Mouse (Mus musculus): ENCODE measurements around the gene Grik5. TPM values are rescaled to one million over a fixed set of nuclear protein-coding genes. Genes with fewer than 3 reads are reported as not detected.

The Grik5 gene
- total and polyA plus RNA-seq, 2 experiments from 2014 or later, result 18.6 to 153 TPM

DNA sequence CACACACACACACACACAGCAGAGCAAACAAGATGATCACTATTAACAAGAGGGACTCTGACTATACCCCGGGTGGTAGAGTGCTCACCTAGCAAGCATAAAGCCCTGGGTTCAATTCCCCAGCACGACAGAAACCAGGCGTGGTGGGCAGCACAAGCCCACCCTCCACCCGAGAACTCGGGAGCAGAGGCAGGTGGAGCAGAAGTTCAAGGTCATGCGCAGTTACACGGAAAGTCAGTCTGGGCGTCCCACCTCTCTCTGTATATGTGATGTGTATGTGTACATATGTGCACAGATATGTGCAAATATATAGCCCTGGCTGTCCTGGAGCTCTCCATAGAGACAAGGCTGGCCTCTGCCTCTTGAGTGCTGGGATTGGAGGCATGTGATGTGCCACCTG lies 104.2 kb downstream of the Grik5 start:
- no peak overlapping the region for H3K9ac ChIP-seq (replicated peaks; ENCODE audit: low read length, poor library complexity, severe bottlenecking)
- no peak for TF ChIP-seq CTCF (IDR thresholded peaks at IDR 0.05)
- H3K27ac ChIP-seq (ENCODE audit: low read depth, low read length), result no peak overlapping the region
- ATAC-seq (ENCODE audit: low FRiP score), result no peak
- peaks cover 11% of the 10 kb centered on the region; the same call in 1 of the 2 replicates for H3K36me3 ChIP-seq (ENCODE audit: insufficient read depth, low read length)
- no peaks in the 10 kb centered on the region for H3K27me3 ChIP-seq (ENCODE audit: insufficient read depth, low read length)
- no peak overlapping the region for H3K4me2 ChIP-seq (ENCODE audit: low read depth, low read length, poor library complexity, severe bottlenecking)
- 87% methylated on average over 8 of the region's 8 CpGs for WGBS
- H3K4me1 ChIP-seq (ENCODE audit: insufficient read depth, low read length), result 0 out of 2 replicates have a peak, but pooled peaks cover 2% of the 10 kb centered on the region
- no peaks in the 10 kb centered on the region for H3K9me3 ChIP-seq (ENCODE audit: low read length)
- no peak overlapping the region for H3K4me3 ChIP-seq (ENCODE audit: low read depth, low read length)
- DNase-seq (ENCODE audit: low spot score), result no peak

DNA sequence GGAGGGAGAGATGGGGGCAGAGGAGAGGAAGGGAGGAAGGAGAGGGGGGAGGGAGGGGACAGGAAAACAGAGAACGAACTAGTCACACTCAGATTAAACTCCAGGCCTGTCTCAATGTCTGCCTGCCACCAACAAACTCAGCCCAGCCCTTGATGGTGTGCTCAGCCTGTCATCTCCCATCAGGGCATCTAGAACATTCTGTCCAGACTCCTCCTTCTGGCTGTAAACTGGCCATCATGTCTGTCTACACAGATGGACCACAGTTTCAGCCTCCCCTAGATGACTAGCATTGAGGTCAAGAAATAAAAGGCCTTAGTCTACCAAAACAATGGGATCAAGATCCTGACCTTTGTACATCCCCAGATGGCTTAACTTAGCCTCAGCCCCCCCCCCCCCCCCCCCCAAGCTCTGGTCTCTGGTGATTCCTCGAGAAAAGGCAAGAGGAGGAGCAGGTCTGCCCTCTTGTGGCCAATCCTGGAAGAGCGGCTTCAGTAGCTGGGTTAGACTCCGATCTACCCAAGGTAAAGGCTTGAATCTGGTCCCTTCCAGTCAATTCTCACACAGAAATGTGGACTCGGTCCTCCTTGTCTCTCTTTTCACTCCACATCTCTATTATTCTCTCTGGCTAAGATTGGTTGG lies 107.1 kb downstream of the Grik5 start:
- TF ChIP-seq CTCF (IDR thresholded peaks at IDR 0.05), result peak; percentile 82
- DNase-seq (ENCODE audit: low spot score), result peak; percentile 84
- no peak for ATAC-seq (ENCODE audit: low FRiP score)
- Histone ChIP-seq H3K4me1 (ENCODE audit: insufficient read depth, low read length) (no peaks in the 10 kb centered on the region), H3K9ac (replicated peaks; ENCODE audit: low read length, poor library complexity, severe bottlenecking) (no peak overlapping the region), H3K27ac (ENCODE audit: low read depth, low read length) (no peak overlapping the region), H3K9me3 (ENCODE audit: low read length) (no peaks in the 10 kb centered on the region), H3K27me3 (ENCODE audit: insufficient read depth, low read length) (no peaks in the 10 kb centered on the region), H3K4me2 (ENCODE audit: low read depth, low read length, poor library complexity, severe bottlenecking) (no peak overlapping the region), H3K36me3 (ENCODE audit: insufficient read depth, low read length) (peaks cover 8% of the 10 kb centered on the region; the same call in 1 of the 2 replicates), H3K4me3 (ENCODE audit: low read depth, low read length) (no peak overlapping the region)
- WGBS, result 15% methylated on average over 5 of the region's 5 CpGs

DNA sequence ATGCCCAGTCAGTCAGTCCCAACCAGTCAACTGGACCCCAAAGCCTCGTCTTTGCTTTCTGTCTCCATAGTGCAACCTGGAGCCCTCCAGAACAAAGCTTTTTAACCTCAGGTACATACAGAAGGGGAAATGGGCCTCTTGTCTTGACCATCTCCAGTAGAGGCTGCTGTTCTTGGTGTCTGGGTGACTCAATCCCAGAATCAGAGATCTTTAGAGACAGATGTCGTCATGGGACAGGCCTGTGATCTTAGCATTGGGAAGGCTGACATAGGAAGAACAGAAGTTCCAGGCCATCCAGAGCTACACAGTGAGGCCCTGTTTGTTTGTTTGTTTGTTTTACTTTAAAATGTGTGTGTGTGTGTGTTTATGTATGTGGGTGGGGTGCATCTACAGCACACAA lies 107.9 kb downstream of the Grik5 start:
- Histone ChIP-seq H3K4me1 (ENCODE audit: insufficient read depth, low read length) (no peaks in the 10 kb centered on the region), H3K9ac (replicated peaks; ENCODE audit: low read length, poor library complexity, severe bottlenecking) (no peak overlapping the region), H3K4me3 (ENCODE audit: low read depth, low read length) (no peak overlapping the region), H3K4me2 (ENCODE audit: low read depth, low read length, poor library complexity, severe bottlenecking) (no peak overlapping the region), H3K27ac (ENCODE audit: low read depth, low read length) (no peak overlapping the region), H3K9me3 (ENCODE audit: low read length) (no peaks in the 10 kb centered on the region), H3K36me3 (ENCODE audit: insufficient read depth, low read length) (0 out of 2 replicates have a peak, but pooled peaks cover 3% of the 10 kb centered on the region), H3K27me3 (ENCODE audit: insufficient read depth, low read length) (no peaks in the 10 kb centered on the region)
- ATAC-seq (ENCODE audit: low FRiP score) (no peak), DNase-seq (ENCODE audit: low spot score) (no peak)
- 86% methylated on average over 2 of the region's 2 CpGs for WGBS
- no peak for TF ChIP-seq CTCF (IDR thresholded peaks at IDR 0.05)

Small RNA genes within 50 kb of the gene (microRNA-seq; reads per million reads assigned to microRNA genes)
- gene Mir6537 (ENCODE audit: borderline number of aligned reads), result 1.0 reads per million
- gene Mir7046 (ENCODE audit: borderline number of aligned reads), result not detected
- 2.0 reads per million for gene Mir7047 (ENCODE audit: borderline number of aligned reads)

Other genes with a start within 250 kb of the Grik5 start
- 5.9 and 13.5 TPM in 2 replicates for gene Gm9844, start 210.1 kb downstream of the Grik5 start, total RNA-seq (2014; rRNA removed)
- gene Gm9844, start 210.1 kb downstream of the Grik5 start, polyA plus RNA-seq (2015; fragmentation: Nextera tagmentation; extraction: Ambion mirVana), result 33.2 and 44.4 TPM in 2 replicates
- 0.19 TPM in 1 of 2 replicates, not detected in the other for gene Lypd4, start 202.4 kb downstream of the Grik5 start, total RNA-seq (2014; rRNA removed)
- 0.16 and 0.28 TPM in 2 replicates for gene Lypd4, start 202.4 kb downstream of the Grik5 start, polyA plus RNA-seq (2015; fragmentation: Nextera tagmentation; extraction: Ambion mirVana)
- gene Dmrtc2, start 202.3 kb downstream of the Grik5 start, total RNA-seq (2014; rRNA removed), result 0.11 TPM in 1 of 2 replicates, not detected in the other
- 0.31 and 0.70 TPM in 2 replicates for gene Dmrtc2, start 202.3 kb downstream of the Grik5 start, polyA plus RNA-seq (2015; fragmentation: Nextera tagmentation; extraction: Ambion mirVana)
- gene Rps19, start 188.0 kb downstream of the Grik5 start, total RNA-seq (2014; rRNA removed), result 364 and 448 TPM in 2 replicates
- gene Rps19, start 188.0 kb downstream of the Grik5 start, polyA plus RNA-seq (2015; fragmentation: Nextera tagmentation; extraction: Ambion mirVana), result 1,202 and 1,286 TPM in 2 replicates
- 0.27 and 0.42 TPM in 2 replicates for gene Cd79a, start 175.0 kb downstream of the Grik5 start, total RNA-seq (2014; rRNA removed)
- 0.82 and 0.85 TPM in 2 replicates for gene Cd79a, start 175.0 kb downstream of the Grik5 start, polyA plus RNA-seq (2015; fragmentation: Nextera tagmentation; extraction: Ambion mirVana)
- 19.1 and 27.5 TPM in 2 replicates for gene Arhgef1, start 169.4 kb downstream of the Grik5 start, total RNA-seq (2014; rRNA removed)
- gene Arhgef1, start 169.4 kb downstream of the Grik5 start, polyA plus RNA-seq (2015; fragmentation: Nextera tagmentation; extraction: Ambion mirVana), result 29.0 and 33.0 TPM in 2 replicates
- 6.4 and 9.0 TPM in 2 replicates for gene Gm4881, start 127.9 kb downstream of the Grik5 start, total RNA-seq (2014; rRNA removed)
- gene Gm4881, start 127.9 kb downstream of the Grik5 start, polyA plus RNA-seq (2015; fragmentation: Nextera tagmentation; extraction: Ambion mirVana), result 3.8 and 4.2 TPM in 2 replicates
- gene Rabac1, start 99.6 kb downstream of the Grik5 start, total RNA-seq (2014; rRNA removed), result 516 and 704 TPM in 2 replicates
- 466 and 515 TPM in 2 replicates for gene Rabac1, start 99.6 kb downstream of the Grik5 start, polyA plus RNA-seq (2015; fragmentation: Nextera tagmentation; extraction: Ambion mirVana)
- gene Atp1a3, start 66.4 kb downstream of the Grik5 start, total RNA-seq (2014; rRNA removed), result 493 and 502 TPM in 2 replicates
- 727 and 786 TPM in 2 replicates for gene Atp1a3, start 66.4 kb downstream of the Grik5 start, polyA plus RNA-seq (2015; fragmentation: Nextera tagmentation; extraction: Ambion mirVana)
- 37.4 and 38.0 TPM in 2 replicates for gene Zfp574, start 221 bp upstream of the Grik5 start, total RNA-seq (2014; rRNA removed)
- 30.9 and 31.9 TPM in 2 replicates for gene Zfp574, start 221 bp upstream of the Grik5 start, polyA plus RNA-seq (2015; fragmentation: Nextera tagmentation; extraction: Ambion mirVana)
- gene Pou2f2, start 107.4 kb upstream of the Grik5 start, total RNA-seq (2014; rRNA removed), result 7.6 and 9.0 TPM in 2 replicates
- 28.9 and 35.9 TPM in 2 replicates for gene Pou2f2, start 107.4 kb upstream of the Grik5 start, polyA plus RNA-seq (2015; fragmentation: Nextera tagmentation; extraction: Ambion mirVana)
- gene Dedd2, start 148.3 kb upstream of the Grik5 start, total RNA-seq (2014; rRNA removed), result 25.9 and 27.8 TPM in 2 replicates
- gene Dedd2, start 148.3 kb upstream of the Grik5 start, polyA plus RNA-seq (2015; fragmentation: Nextera tagmentation; extraction: Ambion mirVana), result 17.7 and 18.7 TPM in 2 replicates
- gene Zfp526, start 149.1 kb upstream of the Grik5 start, total RNA-seq (2014; rRNA removed), result 8.1 and 9.5 TPM in 2 replicates
- 0.94 and 1.0 TPM in 2 replicates for gene Zfp526, start 149.1 kb upstream of the Grik5 start, polyA plus RNA-seq (2015; fragmentation: Nextera tagmentation; extraction: Ambion mirVana)
- 155 and 169 TPM in 2 replicates for gene Gsk3a, start 165.5 kb upstream of the Grik5 start, total RNA-seq (2014; rRNA removed)
- 20.3 and 20.6 TPM in 2 replicates for gene Gsk3a, start 165.5 kb upstream of the Grik5 start, polyA plus RNA-seq (2015; fragmentation: Nextera tagmentation; extraction: Ambion mirVana)
- gene Erf, start 178.4 kb upstream of the Grik5 start, total RNA-seq (2014; rRNA removed), result 15.8 TPM in 2 replicates
- 2.2 and 3.0 TPM in 2 replicates for gene Erf, start 178.4 kb upstream of the Grik5 start, polyA plus RNA-seq (2015; fragmentation: Nextera tagmentation; extraction: Ambion mirVana)
- gene Cic, start 195.4 kb upstream of the Grik5 start, total RNA-seq (2014; rRNA removed), result 145 and 146 TPM in 2 replicates
- 26.8 and 31.9 TPM in 2 replicates for gene Cic, start 195.4 kb upstream of the Grik5 start, polyA plus RNA-seq (2015; fragmentation: Nextera tagmentation; extraction: Ambion mirVana)
- 595 and 661 TPM in 2 replicates for gene Pafah1b3, start 225.6 kb upstream of the Grik5 start, total RNA-seq (2014; rRNA removed)
- 604 and 629 TPM in 2 replicates for gene Pafah1b3, start 225.6 kb upstream of the Grik5 start, polyA plus RNA-seq (2015; fragmentation: Nextera tagmentation; extraction: Ambion mirVana)
- gene Prr19, start 229.1 kb upstream of the Grik5 start, total RNA-seq (2014; rRNA removed), result 2.0 and 2.5 TPM in 2 replicates
- gene Prr19, start 229.1 kb upstream of the Grik5 start, polyA plus RNA-seq (2015; fragmentation: Nextera tagmentation; extraction: Ambion mirVana), result 5.7 and 7.0 TPM in 2 replicates
- 105 and 106 TPM in 2 replicates for gene Tmem145, start 233.8 kb upstream of the Grik5 start, total RNA-seq (2014; rRNA removed)
- 131 and 143 TPM in 2 replicates for gene Tmem145, start 233.8 kb upstream of the Grik5 start, polyA plus RNA-seq (2015; fragmentation: Nextera tagmentation; extraction: Ambion mirVana)
- gene Megf8, start 244.8 kb upstream of the Grik5 start, total RNA-seq (2014; rRNA removed), result 90.0 and 103 TPM in 2 replicates
- 15.3 and 15.6 TPM in 2 replicates for gene Megf8, start 244.8 kb upstream of the Grik5 start, polyA plus RNA-seq (2015; fragmentation: Nextera tagmentation; extraction: Ambion mirVana)